Mouse (Mus musculus) CD4-positive helper T cell, adult 2 months (primary cell): Measurements from ENCODE around the gene Coa7.
A peak's percentile ranks its signal among the peaks of the same experiment; 100 is the strongest.

Experiments used
- DNase-seq: peaks from one replicate; pipeline ENCODE4 v3.0.0-alpha.2; 2012; ENCODE audit warnings: low read depth, missing footprints, low spot score

Gene Coa7

GRCm38 (mm10) chr4:108327730-108328484 is at the start of gene Coa7:
Coa7 (plus strand) TSS chr4:108328140.
- peak; percentile 98 for DNase-seq

- no peak for DNase-seq
Observed at GRCm38 (mm10) chr4:108300266-108300665, 27.7 kb upstream of the Coa7 start.

- peak; percentile 95 for DNase-seq
Observed at GRCm38 (mm10) chr4:108300670-108301373, 27.1 kb upstream of the Coa7 start, which contains the start of gene Zyg11b. Zyg11b (minus strand) TSS chr4:108301096.

DNA sequence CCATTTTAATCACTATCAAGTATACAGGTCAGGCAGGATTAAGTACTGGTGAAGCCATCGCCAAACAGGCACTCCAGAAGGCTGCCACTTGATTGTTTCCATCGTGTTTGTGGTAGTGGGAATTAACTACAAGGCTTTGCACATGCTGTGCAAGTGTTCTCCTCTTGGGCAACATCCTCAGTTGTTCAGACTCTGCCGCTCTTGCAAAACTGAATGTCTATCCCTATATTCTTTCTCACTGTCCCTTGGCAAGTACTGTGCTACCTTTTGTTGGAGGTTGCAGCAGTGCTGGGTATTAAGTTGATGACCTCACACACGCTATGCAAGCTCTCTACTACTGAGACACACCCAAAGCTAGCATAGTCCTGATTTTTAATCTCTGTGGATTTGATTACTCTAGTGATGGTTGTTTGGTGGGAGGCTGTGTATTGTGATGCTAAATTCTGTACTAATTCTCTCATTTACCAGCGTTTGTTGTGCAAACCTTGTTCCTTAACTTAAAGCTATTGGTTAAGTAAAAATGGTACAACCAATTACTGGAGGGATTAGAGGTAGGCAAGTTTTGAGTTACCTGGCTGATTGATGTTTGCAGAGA is 25.5 kb upstream of the Coa7 start:
- DNase-seq: no peak

DNA sequence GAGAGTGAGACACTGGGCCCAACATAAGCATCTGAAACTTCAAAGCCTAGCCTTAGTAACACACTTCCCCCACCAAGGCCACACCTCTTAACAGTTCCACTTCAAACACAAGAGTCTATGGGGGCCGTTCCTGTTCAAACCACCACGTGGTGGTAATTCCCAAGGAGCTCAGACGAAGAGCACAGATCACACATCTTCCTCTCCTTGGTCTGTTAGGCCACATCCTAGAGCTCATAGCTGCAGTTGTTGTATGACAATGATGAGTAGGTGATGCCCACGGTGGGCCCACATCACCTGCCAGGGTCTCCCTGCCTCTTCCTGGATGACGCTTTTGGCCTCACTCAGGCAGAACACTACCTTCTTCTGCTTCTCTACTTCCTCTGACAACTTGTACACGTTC is 17.2 kb upstream of the Coa7 start:
- peak; percentile 73 for DNase-seq

DNA sequence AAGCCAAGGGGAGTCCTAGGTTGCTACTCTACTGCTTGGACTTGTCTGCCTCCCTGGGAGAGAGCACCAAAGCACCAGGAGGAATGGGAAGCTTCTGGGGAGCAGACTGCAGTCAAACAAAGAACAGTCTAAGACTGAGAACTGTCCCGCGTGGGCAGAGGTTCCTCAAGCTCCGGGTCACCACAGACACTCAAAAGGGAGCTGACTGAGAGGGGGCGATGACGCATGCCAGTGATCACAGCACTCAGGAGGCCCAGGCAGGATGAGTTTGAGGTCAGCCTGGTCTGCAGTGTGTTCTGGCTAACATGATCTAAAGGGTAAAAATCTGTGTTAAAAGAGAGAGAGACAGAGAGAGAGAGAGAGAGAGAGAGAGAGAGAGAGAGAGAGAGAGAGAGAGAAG is 13.9 kb upstream of the Coa7 start:
- peak; percentile 52 for DNase-seq

GRCm38 (mm10) chr4:108317656-108318605 is 10.0 kb upstream of the Coa7 start:
- peak; percentile 57 for DNase-seq

- DNase-seq: peak; percentile 90
Observed at GRCm38 (mm10) chr4:108318649-108319615, 9.0 kb upstream of the Coa7 start.

DNA sequence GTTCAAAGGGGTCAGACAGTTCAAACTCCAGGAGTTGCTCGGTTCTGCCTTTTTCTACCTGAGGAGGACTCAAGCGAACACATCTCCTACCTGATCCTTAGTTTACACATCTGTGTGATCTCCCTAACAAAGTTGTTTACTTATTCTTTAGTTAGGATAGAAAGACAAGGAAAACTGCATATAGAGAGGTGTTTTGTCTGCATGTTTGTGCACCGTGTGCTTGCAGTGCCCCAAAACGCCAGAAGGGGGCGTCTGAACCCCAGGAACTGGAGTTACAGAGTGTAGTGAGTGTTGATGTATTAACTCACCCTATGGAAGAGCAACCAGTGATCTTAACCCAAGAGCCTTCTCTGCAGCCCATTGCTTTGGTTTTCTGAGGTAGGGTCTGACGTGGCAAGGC is 8.2 kb upstream of the Coa7 start:
- DNase-seq: peak; percentile 54

- DNase-seq: no peak
Observed at GRCm38 (mm10) chr4:108320627-108321380, 7.1 kb upstream of the Coa7 start.

DNA sequence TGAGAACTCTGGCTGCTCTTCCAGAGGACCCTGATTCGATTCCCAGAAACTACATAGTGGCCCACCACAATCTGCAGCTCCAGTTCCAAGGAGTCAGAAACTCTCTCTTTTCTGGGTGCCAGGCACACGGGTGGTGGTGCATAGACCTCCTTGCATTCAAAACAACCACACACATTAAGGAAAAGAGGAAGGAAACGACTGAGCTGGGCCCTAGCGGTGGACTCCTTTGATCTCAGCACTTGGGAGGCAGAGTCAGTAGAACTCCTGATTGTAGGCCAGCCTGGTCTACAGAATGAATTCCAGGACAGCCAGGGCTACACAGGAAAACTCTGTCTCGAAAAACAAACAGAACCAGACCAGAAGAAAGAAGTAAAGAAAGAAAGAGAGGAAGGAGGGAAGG is 4.4 kb upstream of the Coa7 start:
- no peak for DNase-seq

- peak; percentile 68 for DNase-seq
Observed at GRCm38 (mm10) chr4:108327071-108327579, 815 bp upstream of the Coa7 start.

DNA sequence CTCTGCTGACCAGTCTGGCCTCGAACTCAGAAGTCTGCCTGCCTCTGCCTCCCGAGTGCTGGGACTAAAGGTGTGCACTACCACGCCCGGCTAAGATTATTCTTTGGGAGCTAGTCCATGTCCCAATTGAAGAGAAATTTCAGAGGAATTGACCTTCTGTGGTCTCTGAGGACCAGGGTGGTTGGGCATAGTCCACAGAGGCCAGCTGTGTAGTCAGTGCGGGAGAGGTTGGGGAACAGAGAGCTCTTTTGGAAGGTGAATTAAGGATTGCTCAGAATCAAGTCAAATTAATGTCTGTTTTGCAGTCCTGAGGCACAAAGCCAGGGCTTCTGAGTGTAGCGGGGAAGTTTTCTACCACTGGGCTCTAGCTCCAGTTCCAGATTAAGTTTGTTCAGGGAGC is 1.9 kb downstream of the Coa7 start:
- no peak for DNase-seq

DNA sequence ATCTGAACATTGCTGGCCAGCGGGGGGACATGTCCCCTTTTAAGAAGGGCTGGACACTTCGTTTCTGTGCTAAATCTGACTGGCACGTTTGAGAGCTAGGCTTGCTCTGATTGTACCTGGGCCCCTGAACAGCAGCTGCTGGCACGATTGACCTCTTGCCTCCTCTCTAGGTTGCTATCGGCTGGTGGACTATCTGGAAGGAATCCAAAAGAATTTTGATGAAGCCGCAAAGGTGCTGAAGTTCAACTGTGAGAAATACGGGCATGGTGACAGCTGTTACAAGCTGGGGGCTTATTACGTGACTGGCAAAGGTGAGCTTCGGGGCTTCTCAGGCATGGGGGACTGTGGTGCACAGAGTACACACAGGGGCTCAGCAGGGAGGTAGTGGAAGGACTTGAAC is 4.1 kb downstream of the Coa7 start:
- no peak for DNase-seq

DNA sequence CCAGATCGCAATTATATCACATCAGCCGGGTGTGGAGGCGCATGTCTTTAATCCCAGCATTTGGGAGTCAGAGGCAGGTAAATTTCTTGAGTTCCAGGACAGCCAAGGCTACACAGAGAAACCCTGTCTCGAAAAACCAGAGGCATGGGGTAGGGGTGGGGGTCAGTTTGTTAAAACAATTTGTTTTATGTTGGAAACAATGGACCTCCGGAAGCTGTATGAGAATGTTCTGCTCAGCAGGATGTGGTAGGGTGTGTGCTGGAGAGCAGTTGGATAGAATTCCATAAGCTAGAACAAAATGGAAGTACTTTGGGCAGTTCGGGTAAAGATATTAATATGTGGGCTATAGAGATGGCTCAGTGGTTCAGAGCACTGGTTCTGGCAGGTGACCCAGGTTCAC is 7.5 kb downstream of the Coa7 start:
- no peak for DNase-seq

DNA sequence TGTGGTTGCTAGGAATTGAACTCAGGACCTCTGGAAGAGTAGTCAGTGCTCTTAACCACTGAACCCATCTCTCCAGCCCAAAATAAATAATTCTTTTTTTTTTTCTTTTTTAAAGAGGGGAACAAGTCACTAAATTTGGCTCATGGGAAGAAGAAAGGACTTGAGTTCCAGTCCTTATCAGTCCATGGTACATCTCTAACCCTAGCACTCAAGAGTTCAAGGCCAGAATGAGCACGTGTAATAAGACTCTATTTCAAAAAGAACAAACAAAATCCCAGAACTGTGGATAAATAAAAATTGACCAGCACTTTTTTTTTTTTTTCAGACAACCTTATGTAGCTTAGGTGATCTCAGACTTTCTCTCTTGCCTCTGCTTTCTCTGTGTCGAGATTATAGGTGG is 8.8 kb downstream of the Coa7 start:
- no peak for DNase-seq

- no peak for DNase-seq
Observed at GRCm38 (mm10) chr4:108337817-108338216, 9.9 kb downstream of the Coa7 start.

GRCm38 (mm10) chr4:108338321-108338733 is 10.4 kb downstream of the Coa7 start:
- no peak for DNase-seq

DNA sequence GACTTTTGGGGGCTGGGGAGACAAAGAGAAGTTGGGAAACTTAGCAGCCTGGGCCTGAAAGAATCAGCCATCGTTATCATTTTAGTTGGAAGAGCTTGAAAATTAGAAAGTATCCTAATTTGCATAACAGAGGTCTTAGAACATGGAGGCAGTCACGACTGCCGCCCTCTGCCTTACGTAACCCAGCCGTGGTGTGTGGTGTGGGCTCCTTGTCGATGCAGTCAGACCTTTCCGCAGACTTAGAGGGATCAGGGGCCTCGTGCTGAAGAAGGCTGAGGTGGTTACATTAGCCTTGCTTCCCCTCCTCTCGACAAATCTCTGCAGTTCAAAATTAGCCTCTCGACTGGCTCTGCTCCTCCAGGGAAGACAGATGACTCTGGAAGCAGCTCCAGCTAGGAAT is 10.9 kb downstream of the Coa7 start:
- DNase-seq: no peak
